Mouse (Mus musculus) macrophage (primary cell): ENCODE results near the gene Hps3. TPM values are rescaled to one million over a fixed set of nuclear protein-coding genes. Genes with fewer than 3 reads are reported as not detected.
"Not testable (repeated sequence)": the region's sequence is repeated elsewhere in the genome, so short reads cannot be mapped to it uniquely, and the experiment has no call there.

Experiments
- H3K27ac ChIP-seq: fragments of 350-480 bp; formaldehyde crosslinking; 2 replicates; pipeline ENCODE4 v1.9.0; 2021
- H3K36me3 ChIP-seq: fragments of 350-480 bp; formaldehyde crosslinking; 2 replicates; pipeline ENCODE4 v1.9.0; 2021; ENCODE audit errors: inconsistent target
- H3K4me3 ChIP-seq: fragments of 350-480 bp; formaldehyde crosslinking; 2 replicates; pipeline ENCODE4 v1.9.0; 2021; ENCODE audit errors: inconsistent target
- H3K79me2 ChIP-seq: fragments of 350-480 bp; formaldehyde crosslinking; 2 replicates; pipeline ENCODE4 v1.9.0; 2021; ENCODE audit errors: inconsistent target
- WGBS: methylation state at CpG from one replicate; pipeline ENCODE4 v1.1.7; 2026; ENCODE audit warnings: inconsistent platforms; ENCODE audit not compliant: missing documents; 5-methylcytosine and 5-hydroxymethylcytosine counted together
- polyA plus RNA-seq: library from polyadenylated mRNA; stranded (reverse); fragments of 250-400 nt; gene quantifications from 3 replicates; pipeline ENCODE4 v1.2.4, GENCODE M21; 2018; ENCODE audit warnings: inconsistent platforms

The Hps3 gene
- polyA plus RNA-seq, 1 experiment from 2014 or later: 15.6 TPM

DNA sequence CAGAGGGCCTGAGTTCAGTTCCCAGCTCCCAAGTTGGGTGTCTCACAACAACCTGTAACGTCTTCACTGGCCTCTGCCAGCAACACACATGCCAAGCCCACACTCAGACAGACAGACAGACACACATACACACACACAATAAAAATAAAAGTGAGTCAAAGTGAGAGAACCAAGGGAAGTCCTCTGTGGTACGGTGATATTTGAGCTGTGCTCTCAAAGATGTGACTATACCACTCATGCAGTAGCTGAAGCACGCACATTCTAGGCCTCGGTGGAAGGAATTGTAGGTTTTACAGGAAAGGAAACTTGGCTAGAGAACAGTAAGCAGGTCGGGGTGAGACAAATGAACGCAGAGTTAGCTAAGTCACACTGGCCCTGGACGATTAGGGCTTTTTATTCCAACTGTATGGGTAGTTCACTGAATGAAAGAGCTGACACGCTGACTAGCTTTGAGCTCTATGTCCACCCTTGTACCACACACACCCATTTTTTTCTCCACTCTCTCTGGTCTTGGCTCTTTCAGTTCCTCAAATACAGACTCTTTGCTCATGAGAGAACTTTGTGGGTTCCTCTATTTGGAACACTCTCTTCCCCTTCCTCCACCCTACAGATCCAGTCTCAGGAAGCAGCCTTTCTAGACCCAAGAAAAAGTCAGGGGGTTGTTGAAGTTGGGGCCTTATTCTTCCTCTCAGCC, 8.0 kb downstream of the Hps3 start:
- peaks cover 34% of the 10 kb centered on the region for H3K36me3 ChIP-seq
- H3K79me2 ChIP-seq: peaks cover 70% of the 10 kb centered on the region
- peak overlapping the region; percentile 98 for H3K27ac ChIP-seq
- H3K4me3 ChIP-seq: no peak overlapping the region
- WGBS: 9% methylated on average over 8 of the region's 8 CpGs

DNA sequence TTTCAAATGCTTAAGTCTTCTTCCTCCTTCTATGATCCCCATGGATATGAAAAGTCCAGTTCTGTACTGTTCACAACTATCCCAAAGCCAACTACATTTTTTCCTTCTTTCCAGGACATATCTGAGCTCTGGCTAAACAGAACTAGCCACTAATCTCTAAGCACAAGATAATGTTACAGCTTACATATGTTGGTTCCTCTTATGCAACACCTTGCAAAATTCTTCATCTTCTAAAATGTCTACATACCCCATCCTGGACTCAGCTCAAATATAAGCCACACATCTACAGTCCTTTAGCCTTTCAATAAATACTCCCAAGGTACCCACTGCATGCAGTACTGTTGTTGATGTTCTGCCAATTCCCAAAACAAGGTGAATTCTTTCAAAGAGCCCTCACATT, 8.6 kb downstream of the Hps3 start:
- no peak overlapping the region for H3K4me3 ChIP-seq
- peaks cover 41% of the 10 kb centered on the region for H3K36me3 ChIP-seq
- peaks cover 69% of the 10 kb centered on the region for H3K79me2 ChIP-seq
- H3K27ac ChIP-seq: peak overlapping the region; percentile 98

DNA sequence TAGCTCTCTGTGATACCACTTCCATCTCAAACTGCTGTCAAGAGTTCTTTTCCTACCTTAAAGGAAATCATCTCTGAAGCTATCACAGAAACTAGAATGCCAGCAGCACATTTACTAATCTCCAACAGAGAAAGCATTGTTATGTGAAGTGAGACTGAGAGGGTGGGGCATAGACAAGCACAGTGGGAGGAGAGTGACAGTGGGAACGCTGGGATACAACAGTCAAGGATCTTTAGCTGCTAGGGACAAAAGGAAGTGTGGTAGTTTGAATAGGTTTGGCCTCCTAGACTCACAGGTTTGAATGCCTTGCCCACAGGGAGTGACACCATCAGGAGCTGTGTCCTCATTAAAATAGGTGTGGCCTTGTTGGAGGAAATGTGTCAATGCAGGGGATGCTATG, 11.3 kb downstream of the Hps3 start:
- H3K4me3 ChIP-seq: no peak overlapping the region
- H3K36me3 ChIP-seq: peaks cover 61% of the 10 kb centered on the region
- H3K27ac ChIP-seq: no peak overlapping the region
- peaks cover 65% of the 10 kb centered on the region for H3K79me2 ChIP-seq
- WGBS: 86% methylated on average over 1 of the region's 1 CpGs

DNA sequence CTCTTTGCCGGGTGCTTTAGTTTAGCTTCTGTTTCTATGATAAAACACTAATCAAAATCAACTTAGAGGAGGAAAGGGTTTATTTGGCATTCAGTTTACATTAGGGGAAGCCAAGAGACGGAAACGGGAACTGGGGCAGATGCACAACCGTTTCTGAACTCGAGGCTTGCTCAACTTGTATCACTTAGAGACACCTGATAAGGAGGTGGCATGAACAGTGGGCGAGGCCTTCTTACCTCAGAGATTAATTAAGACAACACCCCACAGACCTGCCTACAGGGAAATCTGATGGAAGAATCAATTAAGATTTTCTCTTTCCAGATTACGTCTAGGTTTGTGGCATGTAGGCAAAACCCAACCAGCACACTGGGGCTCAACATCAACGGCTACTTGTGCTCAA, 17.0 kb downstream of the Hps3 start:
- Histone ChIP-seq H3K27ac (no peak overlapping the region), H3K79me2 (peaks cover 35% of the 10 kb centered on the region; the same call in 1 of the 2 replicates), H3K36me3 (peaks cover 84% of the 10 kb centered on the region), H3K4me3 (no peak overlapping the region)
- WGBS: 86% methylated on average over 8 of the region's 8 CpGs

DNA sequence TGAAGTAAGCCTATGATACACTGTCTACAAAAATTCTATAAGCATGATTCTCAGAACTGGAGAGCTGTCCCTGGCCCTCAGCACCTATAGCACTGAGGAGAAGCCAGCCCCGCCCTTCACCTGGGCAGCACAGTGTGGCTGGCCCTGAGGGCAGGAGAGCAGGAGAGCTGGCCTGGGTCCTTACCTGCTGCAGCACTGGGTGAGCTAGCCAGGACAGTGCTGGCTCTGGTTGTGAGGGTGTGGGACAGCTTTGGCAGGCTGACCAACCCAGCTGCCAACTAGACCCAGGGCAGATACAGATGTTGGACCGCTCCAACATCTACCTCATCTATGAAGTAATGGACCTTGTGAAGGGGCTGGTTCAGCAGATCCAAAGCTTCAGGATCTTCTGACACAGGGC, 20.7 kb downstream of the Hps3 start:
- 92% methylated on average over 2 of the region's 2 CpGs for WGBS
- Histone ChIP-seq H3K36me3 (peaks cover 79% of the 10 kb centered on the region), H3K4me3 (no peak overlapping the region), H3K79me2 (no peaks in the 10 kb centered on the region; the same call in 1 of the 2 replicates), H3K27ac (no peak overlapping the region)

DNA sequence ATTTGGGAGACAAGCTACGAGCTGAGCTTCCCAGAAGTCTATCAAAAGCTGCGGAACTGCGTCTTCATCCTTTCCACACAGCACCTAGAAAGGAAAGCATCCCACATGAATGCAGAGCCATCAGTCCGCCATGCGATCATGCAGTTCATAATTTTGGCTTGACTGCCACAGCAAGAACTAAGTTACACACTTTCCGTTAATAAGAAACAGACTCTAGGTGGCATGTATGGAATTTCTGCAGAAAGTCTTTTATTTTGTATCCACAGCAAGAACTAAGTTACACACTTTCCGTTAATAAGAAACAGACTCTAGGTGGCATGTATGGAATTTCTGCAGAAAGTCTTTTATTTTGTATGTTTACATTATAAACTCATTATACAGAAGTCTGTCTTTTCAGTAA, 24.2 kb downstream of the Hps3 start:
- H3K4me3 ChIP-seq, H3K27ac ChIP-seq, H3K79me2 ChIP-seq: not testable (repeated sequence)
- H3K36me3 ChIP-seq: peaks cover 71% of the 10 kb centered on the region
- WGBS: 94% methylated on average over 7 of the region's 7 CpGs

DNA sequence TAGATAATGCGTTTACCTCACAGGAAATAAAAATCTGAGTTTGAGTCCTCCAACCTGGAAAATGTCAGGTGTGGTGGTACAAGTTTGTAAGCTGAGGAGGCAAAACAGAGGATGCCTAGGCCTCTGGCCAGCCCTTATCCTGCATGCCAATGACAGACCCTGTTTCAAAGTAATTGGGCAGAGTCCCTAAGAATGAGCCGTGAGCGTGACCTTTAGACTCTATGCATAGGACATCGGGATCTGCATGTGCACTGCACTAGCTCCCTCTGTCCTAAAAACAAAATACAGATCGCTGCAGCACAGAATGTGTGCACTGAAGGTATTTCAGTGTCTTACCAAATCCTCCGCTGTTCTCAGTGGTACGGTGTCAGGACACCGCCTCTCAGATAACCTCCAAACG, 24.7 kb downstream of the Hps3 start:
- 97% methylated on average over 9 of the region's 9 CpGs for WGBS

DNA sequence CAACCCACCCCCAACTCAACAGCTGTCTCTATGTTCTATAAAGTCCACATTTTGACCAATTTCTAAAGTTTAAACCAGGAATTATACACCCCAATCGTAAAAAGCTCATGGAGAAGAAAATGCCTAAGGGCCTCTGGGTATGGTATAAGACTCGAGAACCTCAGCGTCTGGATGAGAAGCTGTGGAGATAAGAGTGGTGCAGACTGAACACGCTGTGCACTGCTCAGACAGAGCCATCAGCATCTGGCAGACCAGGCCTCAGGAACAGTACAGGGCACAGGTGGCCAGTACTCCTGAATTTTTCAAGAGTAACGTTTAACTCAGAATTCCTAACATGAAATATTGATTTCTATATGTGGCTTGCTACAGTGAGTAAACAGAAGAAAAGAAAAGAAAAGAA, 27.4 kb downstream of the Hps3 start:
- WGBS: 97% methylated on average over 5 of the region's 5 CpGs
- no peaks in the 10 kb centered on the region for H3K79me2 ChIP-seq
- H3K36me3 ChIP-seq: peaks cover 49% of the 10 kb centered on the region
- H3K27ac ChIP-seq: no peak overlapping the region
- H3K4me3 ChIP-seq: no peak overlapping the region

More for the DNA sequence above, 24.7 kb downstream of the Hps3 start:
- Histone ChIP-seq H3K36me3 (peaks cover 67% of the 10 kb centered on the region), H3K27ac (no peak overlapping the region), H3K79me2 (no peaks in the 10 kb centered on the region; the same call in 1 of the 2 replicates), H3K4me3 (no peak overlapping the region)

DNA sequence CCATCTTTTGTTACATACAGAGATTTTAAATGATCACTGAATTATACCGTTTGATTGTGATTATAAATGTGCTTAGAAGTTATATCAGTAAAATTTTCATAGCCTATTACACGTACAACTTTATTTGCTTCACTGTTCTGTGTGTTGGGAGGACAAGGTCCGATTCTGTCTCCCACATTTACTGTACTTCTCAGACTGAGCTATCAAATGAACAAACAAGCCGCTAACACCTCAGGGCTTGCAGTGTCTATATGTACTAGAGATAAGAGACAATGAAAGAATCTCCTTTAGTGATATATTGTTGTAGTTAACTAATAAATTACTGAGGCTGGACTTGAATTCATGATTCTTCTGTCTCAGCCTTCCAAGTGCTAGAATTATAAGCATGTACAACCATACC, 27.8 kb downstream of the Hps3 start:
- 98% methylated on average over 4 of the region's 4 CpGs for whole genome bisulfite sequencing
- Histone ChIP-seq H3K4me3 (no peak overlapping the region), H3K27ac (no peak overlapping the region), H3K79me2 (no peaks in the 10 kb centered on the region), H3K36me3 (peaks cover 49% of the 10 kb centered on the region)

DNA sequence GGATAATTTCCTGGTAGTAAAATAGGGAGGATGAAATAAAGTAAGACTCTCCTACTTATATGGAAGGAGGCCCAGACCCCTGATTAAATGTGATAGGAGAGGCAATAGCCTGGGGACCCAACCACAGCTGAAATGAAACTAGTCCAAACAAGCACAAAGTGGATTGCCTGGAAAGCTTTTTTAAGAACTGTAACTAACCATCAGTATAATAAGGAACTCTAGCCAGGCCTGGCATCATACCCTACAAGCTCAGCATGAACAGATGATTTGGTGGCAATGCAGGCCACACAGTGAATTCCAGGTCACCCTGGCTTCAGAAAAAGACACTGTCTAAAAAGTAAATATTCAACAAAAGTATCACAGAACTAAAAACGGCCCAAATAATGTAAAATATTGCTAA, 29.5 kb downstream of the Hps3 start:
- H3K27ac ChIP-seq: no peak overlapping the region
- no peak overlapping the region for H3K4me3 ChIP-seq
- 100% methylated on average over 1 of the region's 1 CpGs for WGBS
- no peaks in the 10 kb centered on the region for H3K79me2 ChIP-seq
- peaks cover 50% of the 10 kb centered on the region for H3K36me3 ChIP-seq

DNA sequence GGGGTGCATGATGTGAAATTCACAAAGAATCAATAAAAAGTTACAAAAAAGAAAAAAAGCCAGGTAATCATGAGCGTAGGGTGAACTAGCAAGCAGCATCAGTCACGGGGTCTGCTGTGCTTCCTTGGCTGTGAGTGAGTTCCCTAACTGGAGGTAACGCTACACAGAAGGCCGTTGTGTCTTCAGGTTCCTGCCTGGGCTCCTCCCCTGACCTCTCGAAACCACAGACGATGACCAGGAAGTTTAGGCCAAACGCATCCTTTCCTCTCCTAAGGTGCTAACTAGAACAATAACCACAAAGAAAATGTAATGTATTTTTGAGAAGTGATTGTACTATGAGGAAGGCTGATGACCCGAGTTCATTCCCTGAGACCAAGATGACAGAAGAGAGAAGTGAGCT, 30.7 kb downstream of the Hps3 start:
- H3K4me3 ChIP-seq: no peak overlapping the region
- 29% methylated on average over 8 of the region's 8 CpGs for WGBS
- H3K36me3 ChIP-seq: peaks cover 56% of the 10 kb centered on the region
- no peak overlapping the region for H3K27ac ChIP-seq
- H3K79me2 ChIP-seq: no peaks in the 10 kb centered on the region

DNA sequence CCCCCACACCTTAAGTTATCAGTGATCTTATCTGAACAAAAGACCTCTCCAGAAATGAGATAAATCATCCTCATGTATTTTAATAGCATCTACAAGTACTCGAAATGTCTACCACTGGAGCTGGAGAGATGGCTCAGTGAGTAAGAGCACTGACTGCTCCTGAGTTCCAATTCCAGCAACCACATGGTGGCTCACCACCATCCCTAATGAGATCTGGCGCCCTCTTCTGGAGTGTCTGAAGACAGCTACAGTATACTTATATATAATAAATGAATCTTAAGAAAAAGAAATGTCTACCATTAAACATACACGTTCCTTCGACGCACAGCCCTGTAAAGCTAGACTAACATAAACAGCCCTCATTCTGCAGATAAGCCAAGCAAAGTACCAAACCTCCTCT, 32.3 kb downstream of the Hps3 start:
- Histone ChIP-seq H3K27ac (no peak overlapping the region), H3K4me3 (no peak overlapping the region), H3K79me2 (no peaks in the 10 kb centered on the region), H3K36me3 (peaks cover 45% of the 10 kb centered on the region)
- 85% methylated on average over 5 of the region's 5 CpGs for WGBS

DNA sequence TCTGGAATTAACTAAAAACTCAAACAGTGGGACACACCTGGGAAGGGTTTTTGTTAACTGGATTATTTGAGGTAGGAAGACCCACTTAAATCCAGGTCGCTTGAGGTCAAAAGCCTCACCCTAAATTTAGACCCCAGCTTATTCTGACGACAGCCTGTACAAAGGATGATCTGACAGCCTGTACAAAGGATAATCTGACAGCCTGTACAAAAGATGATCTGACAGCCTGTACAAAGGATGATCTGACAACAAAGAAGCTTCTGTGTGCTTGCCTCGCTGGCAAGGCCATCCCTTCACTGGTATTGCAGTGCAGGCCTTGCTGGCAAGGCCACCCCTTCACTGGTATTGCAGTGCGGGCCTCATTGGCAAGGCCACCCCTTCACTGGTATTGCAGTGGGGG, 34.3 kb downstream of the Hps3 start:
- Histone ChIP-seq H3K79me2 (no peaks in the 10 kb centered on the region), H3K4me3 (no peak overlapping the region), H3K27ac (no peak overlapping the region), H3K36me3 (peaks cover 58% of the 10 kb centered on the region)
- 96% methylated on average over 4 of the region's 4 CpGs for WGBS

DNA sequence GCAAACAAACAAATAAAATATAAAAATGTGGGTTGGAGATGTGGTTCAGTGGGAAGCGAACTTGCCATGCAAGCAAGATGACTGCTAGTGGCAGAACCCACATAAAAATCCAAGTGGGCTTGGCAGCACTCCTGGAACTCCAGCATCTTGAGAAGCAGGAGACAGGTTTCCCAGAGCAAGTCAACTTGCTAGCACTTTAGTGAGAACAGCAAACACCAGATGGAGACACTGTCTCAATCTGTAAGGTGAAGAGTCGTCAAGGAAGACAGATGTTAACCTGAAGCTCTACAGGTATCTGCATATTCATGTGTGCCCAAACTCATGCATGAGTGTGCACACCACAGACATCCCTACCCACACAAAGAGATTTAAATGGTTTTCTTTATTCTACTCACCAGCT, 35.6 kb downstream of the Hps3 start:
- Histone ChIP-seq H3K36me3 (peaks cover 67% of the 10 kb centered on the region), H3K4me3 (no peak overlapping the region), H3K79me2 (no peaks in the 10 kb centered on the region), H3K27ac (no peak overlapping the region)
- WGBS: 92% methylated on average over 2 of the region's 2 CpGs

DNA sequence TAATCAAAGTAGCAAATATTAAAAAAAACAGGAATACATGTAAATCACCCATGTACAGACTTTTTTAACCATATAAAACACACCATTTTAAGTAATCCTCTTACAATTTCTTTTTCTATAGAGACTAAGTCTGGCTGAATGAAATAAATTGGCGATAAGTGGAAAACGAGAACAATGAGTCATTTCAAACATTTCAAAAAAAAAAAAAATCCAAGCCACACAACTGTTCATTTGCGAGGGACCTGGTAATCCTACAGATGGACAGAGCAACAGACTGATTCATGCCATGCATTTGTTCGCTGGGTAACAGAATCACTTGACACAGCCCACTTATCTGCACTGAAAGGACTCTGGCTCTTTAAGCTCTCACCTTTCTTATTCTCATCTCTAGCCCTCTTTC, 42.7 kb downstream of the Hps3 start:
- WGBS: 98% methylated on average over 4 of the region's 4 CpGs
- Histone ChIP-seq H3K36me3 (peaks cover 22% of the 10 kb centered on the region), H3K79me2 (no peaks in the 10 kb centered on the region), H3K4me3 (no peak overlapping the region), H3K27ac (no peak overlapping the region)

DNA sequence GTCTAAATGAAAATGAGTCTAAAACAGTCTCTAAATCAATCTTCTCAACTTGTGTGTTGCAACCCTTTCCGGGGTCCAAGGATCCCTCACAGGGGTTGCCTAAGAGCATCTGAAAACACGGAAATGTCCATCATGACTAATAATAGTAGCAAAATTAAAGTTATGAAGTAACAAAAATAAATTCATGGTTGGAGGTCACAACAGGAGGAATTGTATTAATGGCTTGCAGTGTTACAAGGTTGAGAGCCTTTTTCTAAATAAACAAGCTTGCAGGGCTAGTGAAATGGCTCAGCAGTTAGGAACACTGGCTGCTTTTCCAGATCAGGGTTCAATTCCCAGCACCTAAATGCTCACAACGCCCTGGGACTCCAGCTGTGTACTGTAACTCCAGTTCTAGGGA, 45.1 kb downstream of the Hps3 start:
- H3K27ac ChIP-seq: no peak overlapping the region
- no peak overlapping the region for H3K4me3 ChIP-seq
- peaks cover 11% of the 10 kb centered on the region; the same call in 1 of the 2 replicates for H3K36me3 ChIP-seq
- no peaks in the 10 kb centered on the region for H3K79me2 ChIP-seq
- 68% methylated on average over 3 of the region's 3 CpGs for WGBS
